Mouse (Mus musculus): ENCODE measurements around the gene Dmac2. TPM values are rescaled to one million over a fixed set of nuclear protein-coding genes. Genes with fewer than 3 reads are reported as not detected.

The Dmac2 gene
- polyA plus RNA-seq, 1 experiment from 2014 or later: 48.7 TPM

DNA sequence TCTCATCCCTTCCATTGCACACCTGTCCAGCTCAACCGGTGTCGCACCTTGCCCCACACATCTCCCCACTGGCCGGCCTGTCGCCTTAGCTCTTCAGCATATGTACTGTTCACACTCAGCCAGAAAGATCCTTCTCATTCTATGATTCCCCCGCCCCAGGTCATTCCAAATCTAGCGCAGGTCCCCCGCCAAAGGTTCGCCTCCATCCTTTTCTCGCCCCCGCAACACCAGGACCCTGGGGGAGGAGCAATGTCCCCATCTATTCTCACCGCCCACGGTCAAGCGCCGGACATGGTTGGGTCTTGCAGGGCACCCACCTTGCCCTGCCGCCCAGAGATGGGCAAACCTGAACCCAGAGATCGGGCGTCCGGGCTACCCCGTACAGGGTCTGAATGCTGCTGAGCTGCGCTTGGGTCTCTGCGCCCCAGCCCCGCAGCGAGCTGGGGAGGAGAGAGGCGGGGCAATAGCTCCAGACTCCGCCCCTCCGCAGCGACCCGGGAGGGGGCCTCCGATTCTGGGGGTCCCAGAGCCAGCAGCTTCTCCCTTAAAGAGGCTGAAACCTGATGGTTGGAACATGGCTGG lies 55.6 kb downstream of the Dmac2 start, which contains the start of gene Tmem91:
Tmem91 (minus strand) TSS at position 448 of the 582 bp plus-strand sequence.
- peak; percentile 38; the same call in 1 of the 2 replicates for ATAC-seq (ENCODE audit: low read depth)
- H3K36me3 ChIP-seq (ENCODE audit: control insufficient read depth, insufficient read depth, low read length): no peaks in the 10 kb centered on the region
- 0 out of 2 replicates have a peak, but pooled peaks cover 6% of the 10 kb centered on the region for H3K27me3 ChIP-seq (ENCODE audit: control insufficient read depth, insufficient read depth, low read length)
- peak within 1 kb of the TSS; percentile 43 for H3K4me3 ChIP-seq (ENCODE audit: low read depth, low read length)
- no peaks in the 10 kb centered on the region for H3K9me3 ChIP-seq (ENCODE audit: control insufficient read depth, low read length)
- peak within 1 kb of the TSS; percentile 57 for H3K4me2 ChIP-seq (ENCODE audit: low read depth, low read length)
- H3K9ac ChIP-seq (replicated peaks; ENCODE audit: low read depth, low read length): peak within 1 kb of the TSS; percentile 56
- WGBS: 4% methylated on average over 29 of the region's 29 CpGs
- peaks cover 3% of the 10 kb centered on the region; the same call in 1 of the 2 replicates for H3K4me1 ChIP-seq (ENCODE audit: control insufficient read depth, insufficient read depth, low read length)
- no peak within 1 kb of the TSS for H3K27ac ChIP-seq (ENCODE audit: low read depth, low read length)

Other genes with a start within 250 kb of the Dmac2 start
- gene Cnfn, start 249.7 kb upstream of the Dmac2 start, polyA plus RNA-seq (2014; fragmentation: Nextera tagmentation; extraction: Ambion mirVana): not detected in 2 replicates
- 3.5 and 6.5 TPM in 2 replicates for gene Lipe, start 220.7 kb upstream of the Dmac2 start, polyA plus RNA-seq (2014; fragmentation: Nextera tagmentation; extraction: Ambion mirVana)
- 0.49 and 0.66 TPM in 2 replicates for gene Cxcl17, start 206.5 kb upstream of the Dmac2 start, polyA plus RNA-seq (2014; fragmentation: Nextera tagmentation; extraction: Ambion mirVana)
- 1.1 and 1.2 TPM in 2 replicates for gene Ceacam1, start 141.8 kb upstream of the Dmac2 start, polyA plus RNA-seq (2014; fragmentation: Nextera tagmentation; extraction: Ambion mirVana)
- 0.24 and 0.36 TPM in 2 replicates for gene Ceacam2, start 79.6 kb upstream of the Dmac2 start, polyA plus RNA-seq (2014; fragmentation: Nextera tagmentation; extraction: Ambion mirVana)
- not detected in 2 replicates for gene Erich4, start 3.5 kb upstream of the Dmac2 start, polyA plus RNA-seq (2014; fragmentation: Nextera tagmentation; extraction: Ambion mirVana)
- 0.19 and 2.1 TPM in 2 replicates for gene B3gnt8, start 7.2 kb downstream of the Dmac2 start, polyA plus RNA-seq (2014; fragmentation: Nextera tagmentation; extraction: Ambion mirVana)
- gene Bckdha, start 39.6 kb downstream of the Dmac2 start, polyA plus RNA-seq (2014; fragmentation: Nextera tagmentation; extraction: Ambion mirVana): 37.6 and 39.2 TPM in 2 replicates
- 38.1 and 40.2 TPM in 2 replicates for gene Exosc5, start 39.8 kb downstream of the Dmac2 start, polyA plus RNA-seq (2014; fragmentation: Nextera tagmentation; extraction: Ambion mirVana)
- 39.7 and 66.3 TPM in 2 replicates for gene Tmem91, start 55.8 kb downstream of the Dmac2 start, polyA plus RNA-seq (2014; fragmentation: Nextera tagmentation; extraction: Ambion mirVana)
- gene B9d2, start 61.4 kb downstream of the Dmac2 start, polyA plus RNA-seq (2014; fragmentation: Nextera tagmentation; extraction: Ambion mirVana): 37.1 and 38.3 TPM in 2 replicates
- gene Tgfb1, start 67.6 kb downstream of the Dmac2 start, polyA plus RNA-seq (2014; fragmentation: Nextera tagmentation; extraction: Ambion mirVana): 0.42 and 1.1 TPM in 2 replicates
- gene Ccdc97, start 99.7 kb downstream of the Dmac2 start, polyA plus RNA-seq (2014; fragmentation: Nextera tagmentation; extraction: Ambion mirVana): 39.5 and 42.4 TPM in 2 replicates
- gene Hnrnpul1, start 135.3 kb downstream of the Dmac2 start, polyA plus RNA-seq (2014; fragmentation: Nextera tagmentation; extraction: Ambion mirVana): 52.9 and 53.0 TPM in 2 replicates
- gene Axl, start 169.3 kb downstream of the Dmac2 start, polyA plus RNA-seq (2014; fragmentation: Nextera tagmentation; extraction: Ambion mirVana): 13.5 and 26.7 TPM in 2 replicates
- 1.7 and 2.3 TPM in 2 replicates for gene Cyp2s1, start 197.5 kb downstream of the Dmac2 start, polyA plus RNA-seq (2014; fragmentation: Nextera tagmentation; extraction: Ambion mirVana)